Mouse (Mus musculus) mouse embryonic stem cell (cell line): Measurements from ENCODE around the gene Gpn3.

Source experiments
- in situ Hi-C, 2 experiments: fragments of 300-500 bp; cut with MboI; formaldehyde crosslinking; loops; 1 replicate in 1 of 2; 3 replicates in 1 of 2; pipeline ENCODE4 v1.14.3; 2019 to 2020; ENCODE audit warnings: low sequenced_read_pairs in 2 of 2, low pct_unique_long_range_greater_than_20kb in 1 of 2, mixed read lengths in 1 of 2; ENCODE audit not compliant: unreplicated experiment in 1 of 2

Gpn3 gene

GRCm38 (mm10) chr5:122378171-122378570 is 6.5 kb downstream of the Gpn3 start:
- in situ Hi-C loops, result no loop called here

GRCm38 (mm10) chr5:122379374-122380155 is 7.9 kb downstream of the Gpn3 start:
- in situ Hi-C loops, result no loop called here

GRCm38 (mm10) chr5:122390006-122390405 is 18.3 kb downstream of the Gpn3 start:
- in situ Hi-C loops, result no loop called here

GRCm38 (mm10) chr5:122390671-122391070 is 19.0 kb downstream of the Gpn3 start:
- in situ Hi-C loops, result no loop called here

- in situ Hi-C loops, result no loop called here
These were observed 19.6 kb downstream of the Gpn3 start for GRCm38 (mm10) chr5:122391178-122391785.

GRCm38 (mm10) chr5:122391786-122392180 is 20.1 kb downstream of the Gpn3 start, which contains the start of gene Arpc3:
Gene Arpc3 (plus strand): TSS chr5:122391878.
- in situ Hi-C loops, result no loop called here

GRCm38 (mm10) chr5:122392227-122393004 is 20.7 kb downstream of the Gpn3 start:
- in situ Hi-C loops, result no loop called here

- in situ Hi-C loops, result no loop called here
These were observed 22.2 kb downstream of the Gpn3 start for GRCm38 (mm10) chr5:122393887-122394286.

- in situ Hi-C loops, result no loop called here
These were observed 25.1 kb downstream of the Gpn3 start for GRCm38 (mm10) chr5:122396791-122397190.

- in situ Hi-C loops, result no loop called here
These were observed 25.8 kb downstream of the Gpn3 start for GRCm38 (mm10) chr5:122397495-122397894.

- in situ Hi-C loops, result loop anchor here in 1 of 2 experiments (10.0 kb wide), 1 partner anchor 225 kb away; no protein-coding TSS in a partner anchor
These were observed 28.2 kb downstream of the Gpn3 start for GRCm38 (mm10) chr5:122399871-122400270.

GRCm38 (mm10) chr5:122400628-122401302 is 29.1 kb downstream of the Gpn3 start:
- in situ Hi-C loops, result loop anchor here in 1 of 2 experiments (10.0 kb wide), 1 partner anchor 224 kb away; no protein-coding TSS in a partner anchor

- in situ Hi-C loops, result loop anchor here in 1 of 2 experiments (10.0 kb wide), 1 partner anchor 224 kb away; no protein-coding TSS in a partner anchor
These were observed 29.6 kb downstream of the Gpn3 start for GRCm38 (mm10) chr5:122401303-122401640.

- in situ Hi-C loops, result loop anchor here in 1 of 2 experiments (10.0 kb wide), 1 partner anchor 223 kb away; no protein-coding TSS in a partner anchor
These were observed 30.5 kb downstream of the Gpn3 start for GRCm38 (mm10) chr5:122402160-122402559.

GRCm38 (mm10) chr5:122402772-122403171 is 31.1 kb downstream of the Gpn3 start:
- in situ Hi-C loops, result loop anchor here in 1 of 2 experiments (10.0 kb wide), 1 partner anchor 222 kb away; no protein-coding TSS in a partner anchor

- in situ Hi-C loops, result loop anchor here in 1 of 2 experiments (10.0 kb wide), 1 partner anchor 221 kb away; no protein-coding TSS in a partner anchor
These were observed 31.7 kb downstream of the Gpn3 start for GRCm38 (mm10) chr5:122403362-122403761.

GRCm38 (mm10) chr5:122405537-122405936 is 33.9 kb downstream of the Gpn3 start:
- in situ Hi-C loops, result loop anchor here in 1 of 2 experiments (10.0 kb wide), 1 partner anchor 219 kb away; no protein-coding TSS in a partner anchor
